Mouse (Mus musculus) spleen, postnatal 4 days (tissue): Measurements from ENCODE around the gene Olfr561.

Experiments
- DNase-seq, 2 experiments: peaks; one replicate each; pipeline ENCODE4 v3.0.0; 2022; ENCODE audit warnings: low spot score in 2 of 2

Olfr561 gene

GRCm38 (mm10) chr7:102770921-102771320 is at the start of gene Olfr561:
Gene Olfr561, plus strand, starts transcription at chr7:102771221.
- no peak for DNase-seq

DNA sequence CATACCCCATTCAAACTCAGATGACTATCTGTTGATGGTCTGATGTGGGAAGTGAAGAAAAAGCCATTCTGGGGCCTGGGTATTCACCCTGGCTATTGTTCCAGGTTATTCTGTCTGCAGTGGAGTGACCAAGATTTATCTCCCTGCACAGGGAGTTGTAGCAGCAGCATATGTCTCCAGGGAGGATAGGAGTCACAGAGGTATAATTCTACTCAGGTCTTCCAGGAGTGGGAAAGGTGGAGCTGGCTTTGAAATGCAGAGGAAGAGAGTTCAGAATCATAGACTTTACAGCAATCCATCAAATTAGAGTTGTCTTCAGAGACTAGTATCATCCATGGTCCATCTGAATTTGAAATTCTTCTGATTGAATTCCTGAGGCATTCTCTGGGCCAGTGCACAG is 43.6 kb upstream of the Olfr561 start, which contains the start of gene Olfr559:
Olfr559 (minus strand) TSS at position 101 of the 400 bp plus-strand sequence.
- no peak for DNase-seq

- no peak for DNase-seq
Observed at GRCm38 (mm10) chr7:102733793-102734192, 37.2 kb upstream of the Olfr561 start.

DNA sequence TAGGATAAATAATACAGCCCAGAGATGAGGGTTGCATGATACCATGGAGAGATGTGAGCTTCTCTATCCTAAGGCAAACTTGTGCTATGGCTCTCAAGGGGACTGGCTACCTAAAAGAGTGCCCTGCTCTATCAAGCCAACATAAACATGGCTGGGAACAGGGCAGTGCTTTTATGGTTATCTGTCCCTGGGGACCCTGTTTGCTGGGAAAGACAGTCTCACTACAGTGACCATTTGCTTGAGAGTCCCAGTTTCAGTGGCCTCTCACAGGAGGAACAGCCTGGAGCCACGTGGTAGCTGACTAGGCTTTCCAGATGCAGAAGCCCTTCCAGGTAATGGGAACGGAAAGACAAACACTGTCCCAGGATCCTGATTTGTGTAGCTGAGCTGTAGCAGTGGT is 33.3 kb upstream of the Olfr561 start:
- DNase-seq: no peak

DNA sequence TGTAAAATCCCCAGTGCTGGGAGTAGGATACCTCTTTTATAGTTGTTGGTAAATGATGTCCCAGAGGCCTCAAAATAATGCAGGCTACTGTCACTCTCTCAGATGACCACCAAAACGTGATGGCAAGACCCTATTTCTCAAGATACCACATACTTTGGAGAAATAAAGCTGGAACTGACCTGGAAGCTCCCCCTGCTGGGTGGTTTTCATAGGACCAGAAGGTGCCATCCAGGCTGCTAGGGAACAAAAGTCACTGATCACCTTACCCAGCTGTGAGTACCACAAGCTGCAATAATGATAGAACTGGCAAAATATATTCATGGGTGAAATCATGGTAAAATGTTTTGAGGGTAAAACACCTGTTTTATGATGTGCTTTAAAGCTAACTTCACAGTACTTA is 18.9 kb upstream of the Olfr561 start:
- DNase-seq: no peak

- no peak for DNase-seq
Observed at GRCm38 (mm10) chr7:102759266-102759665, 11.8 kb upstream of the Olfr561 start, which contains the start of the genes Olfr560 and Olfr78. Gene Olfr560, minus strand, starts transcription at chr7:102759366. Gene Olfr78, minus strand, starts transcription at chr7:102759471.

GRCm38 (mm10) chr7:102803180-102803579 is 32.2 kb downstream of the Olfr561 start, which contains the start of gene Olfr564:
Gene Olfr564, plus strand, starts transcription at chr7:102803480.
- no peak for DNase-seq
